Mouse (Mus musculus) liver, adult 2 months (tissue): ENCODE data around the gene Osbpl10. TPM values are rescaled to one million over a fixed set of nuclear protein-coding genes. Genes with fewer than 3 reads are reported as not detected.
"Not testable (repeated sequence)": the region's sequence is repeated elsewhere in the genome, so short reads cannot be mapped to it uniquely, and the experiment has no call there.

ENCODE experiments used
- DNase-seq: peaks from one replicate; pipeline ENCODE4 v3.0.0-alpha.2; 2011; ENCODE audit warnings: low read depth, low spot score; ENCODE audit errors: extremely low read depth
- H3K27ac ChIP-seq: fragments of 200-500 bp; replicated peaks from 2 replicates; pipeline ENCODE4 v1.5.1; 2012; ENCODE audit warnings: low read depth, mild to moderate bottlenecking, control low read depth, inconsistent platforms, low read length; ENCODE audit not compliant: insufficient read depth
- H3K27me3 ChIP-seq: fragments of 200-500 bp; 2 replicates; pipeline ENCODE4 v1.6.1; 2012; ENCODE audit warnings: mild to moderate bottlenecking, moderate library complexity, low read length, inconsistent platforms; ENCODE audit not compliant: control insufficient read depth, insufficient read depth
- H3K36me3 ChIP-seq: fragments of 200-500 bp; 2 replicates; pipeline ENCODE4 v1.6.1; 2012; ENCODE audit warnings: low read length, inconsistent platforms; ENCODE audit not compliant: control insufficient read depth, insufficient read depth
- H3K4me1 ChIP-seq: fragments of 200-500 bp; 2 replicates; pipeline ENCODE4 v1.6.1; 2011; ENCODE audit warnings: low read length; ENCODE audit not compliant: control insufficient read depth, insufficient read depth
- H3K4me3 ChIP-seq: fragments of 200-500 bp; 2 replicates; pipeline ENCODE4 v1.5.1; 2011; ENCODE audit warnings: low read depth, mild to moderate bottlenecking, control low read depth, low read length, moderate library complexity; ENCODE audit not compliant: insufficient read depth
- H3K79me2 ChIP-seq: fragments of 200-500 bp; 2 replicates; pipeline ENCODE4 v1.6.1; 2012; ENCODE audit warnings: inconsistent platforms, mild to moderate bottlenecking, low read length, moderate library complexity; ENCODE audit not compliant: control insufficient read depth, insufficient read depth
- H3K9ac ChIP-seq: fragments of 200-500 bp; 2 replicates; pipeline ENCODE4 v1.6.1; 2012; ENCODE audit warnings: low read depth, mild to moderate bottlenecking, control low read depth, inconsistent platforms, low read length
- CTCF ChIP-seq: fragments of 200-500 bp; IDR thresholded peaks from 2 replicates; pipeline ENCODE4 v1.5.1; 2011; ENCODE audit warnings: low read depth, low read length, control low read depth
- POLR2A ChIP-seq: fragments of 200-500 bp; IDR thresholded peaks from 2 replicates; pipeline ENCODE4 v1.6.1; 2011; ENCODE audit warnings: low read length, control low read depth; ENCODE audit not compliant: insufficient read depth; ENCODE audit errors: extremely low read depth
- WGBS: fragments of 180-500 bp; shearing (Covaris S2); methylation state at CpG from one replicate; pipeline ENCODE4 v1.1.7; 2018; 5-methylcytosine and 5-hydroxymethylcytosine counted together
- polyA plus RNA-seq: library from polyadenylated mRNA; depleted of rRNA; stranded (reverse); fragments of >200 nt; gene quantifications from 2 replicates; pipeline ENCODE4 v1.2.3, GENCODE M21; 2012
- total RNA-seq: library from RNA; depleted of rRNA; stranded (reverse); fragments of >200 nt; gene quantifications from 2 replicates; pipeline ENCODE4 v1.2.3, GENCODE M21; 2014

Gene Osbpl10
- total and polyA plus RNA-seq, 2 experiments, result 0.28 to 0.82 TPM

DNA sequence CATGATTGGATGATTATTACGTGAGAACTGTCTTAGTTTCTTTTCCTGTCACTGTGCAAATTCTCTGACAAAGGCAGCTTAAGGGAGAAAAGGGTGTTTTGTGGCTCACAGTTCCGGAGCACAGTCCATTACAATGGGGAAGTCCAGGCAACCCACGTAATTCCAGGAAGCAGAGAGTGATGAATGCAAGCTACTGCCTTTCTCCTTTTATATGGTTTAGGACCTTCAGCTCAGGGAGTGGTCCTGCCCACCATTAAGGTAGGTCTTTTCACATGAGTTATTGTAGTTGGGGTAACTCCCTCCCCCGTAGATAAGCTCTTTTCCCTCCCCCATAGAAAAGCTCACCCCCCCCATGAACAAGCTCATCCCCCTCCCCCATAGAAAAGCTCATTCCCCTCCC lies 52.2 kb downstream of the Osbpl10 start:
- DNase-seq, result no peak
- H3K9ac ChIP-seq, result no peak overlapping the region
- H3K4me1 ChIP-seq, result no peaks in the 10 kb centered on the region
- no peaks in the 10 kb centered on the region for H3K27me3 ChIP-seq
- 88% methylated on average over 4 of the region's 4 CpGs for WGBS
- no peak for TF ChIP-seq POLR2A
- TF ChIP-seq CTCF, result no peak
- H3K27ac ChIP-seq, result no peak overlapping the region
- H3K36me3 ChIP-seq, result no peaks in the 10 kb centered on the region
- H3K79me2 ChIP-seq, result no peaks in the 10 kb centered on the region
- H3K4me3 ChIP-seq, result no peak overlapping the region

DNA sequence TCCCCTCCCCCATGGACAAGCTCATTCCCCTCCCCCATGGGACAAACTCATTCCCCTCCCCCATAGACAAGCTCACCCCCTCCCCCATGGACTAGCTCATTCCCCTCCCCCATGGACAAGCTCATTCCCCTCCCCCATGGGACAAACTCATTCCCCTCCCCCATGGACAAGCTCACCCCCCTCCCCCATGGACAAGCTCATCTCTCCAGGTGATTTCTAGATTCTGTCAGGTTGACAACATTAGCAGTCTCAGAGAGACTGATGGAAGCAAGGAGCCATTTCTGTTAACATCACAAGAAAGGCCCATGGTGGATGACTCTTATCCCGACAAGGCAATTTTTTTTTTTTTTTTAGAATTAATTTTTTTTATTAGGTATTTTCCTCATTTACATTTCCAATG lies 52.7 kb downstream of the Osbpl10 start:
- H3K4me1 ChIP-seq, H3K36me3 ChIP-seq, H3K27me3 ChIP-seq, H3K4me3 ChIP-seq, DNase-seq, H3K9ac ChIP-seq, H3K27ac ChIP-seq, H3K79me2 ChIP-seq: not testable (repeated sequence)
- WGBS, result 96% methylated on average over 1 of the region's 1 CpGs

DNA sequence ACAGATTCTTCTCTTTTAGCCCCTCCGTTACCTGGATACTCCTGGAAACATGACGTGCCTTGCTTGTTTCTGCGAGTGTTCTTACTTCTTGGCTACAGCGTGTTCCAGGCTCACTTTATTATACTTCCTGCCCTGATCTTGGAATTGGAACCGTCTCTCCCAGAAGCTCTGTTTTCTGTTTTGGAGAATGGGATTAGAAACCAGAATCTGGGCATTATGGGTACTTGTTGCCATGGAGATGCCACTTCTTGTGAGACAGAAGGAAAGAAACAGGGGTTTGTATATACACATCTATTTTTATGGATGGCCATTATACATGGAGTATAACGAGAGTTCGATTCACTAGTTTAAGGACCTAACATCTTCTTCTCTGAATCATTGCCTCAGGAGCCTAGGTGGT lies 54.4 kb downstream of the Osbpl10 start:
- H3K4me1 ChIP-seq, result no peaks in the 10 kb centered on the region
- H3K9ac ChIP-seq, result no peak overlapping the region
- no peaks in the 10 kb centered on the region for H3K36me3 ChIP-seq
- 93% methylated on average over 7 of the region's 7 CpGs for WGBS
- no peaks in the 10 kb centered on the region for H3K27me3 ChIP-seq
- DNase-seq, result no peak
- no peak overlapping the region for H3K27ac ChIP-seq
- no peak overlapping the region for H3K4me3 ChIP-seq
- no peaks in the 10 kb centered on the region for H3K79me2 ChIP-seq
- TF ChIP-seq POLR2A (no peak), CTCF (no peak)

DNA sequence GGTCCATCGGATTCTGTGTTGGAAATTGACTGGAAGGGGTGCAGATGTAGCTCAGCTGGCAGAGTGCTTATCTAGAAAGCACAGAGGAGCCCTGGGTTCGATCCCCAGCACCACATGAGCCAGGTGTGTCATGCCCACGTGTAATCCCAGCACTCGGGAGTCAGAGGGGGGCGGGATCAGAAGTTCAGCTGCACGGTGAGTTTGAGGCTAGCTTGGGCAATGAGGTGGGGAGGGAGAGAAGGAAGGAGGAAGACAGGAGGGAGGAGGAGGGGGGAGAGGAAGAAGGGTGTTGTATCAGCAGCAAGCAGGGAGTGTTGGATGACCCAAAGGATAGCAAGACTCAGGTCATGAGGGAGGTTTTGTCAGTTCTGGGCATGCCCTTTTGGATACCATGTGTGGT lies 55.9 kb downstream of the Osbpl10 start:
- no peaks in the 10 kb centered on the region for H3K79me2 ChIP-seq
- 68% methylated on average over 6 of the region's 6 CpGs for WGBS
- no peak overlapping the region for H3K4me3 ChIP-seq
- no peak overlapping the region for H3K9ac ChIP-seq
- no peaks in the 10 kb centered on the region for H3K27me3 ChIP-seq
- no peaks in the 10 kb centered on the region for H3K4me1 ChIP-seq
- no peak for DNase-seq
- no peak overlapping the region for H3K27ac ChIP-seq
- TF ChIP-seq CTCF, result no peak
- TF ChIP-seq POLR2A, result no peak
- H3K36me3 ChIP-seq, result no peaks in the 10 kb centered on the region

DNA sequence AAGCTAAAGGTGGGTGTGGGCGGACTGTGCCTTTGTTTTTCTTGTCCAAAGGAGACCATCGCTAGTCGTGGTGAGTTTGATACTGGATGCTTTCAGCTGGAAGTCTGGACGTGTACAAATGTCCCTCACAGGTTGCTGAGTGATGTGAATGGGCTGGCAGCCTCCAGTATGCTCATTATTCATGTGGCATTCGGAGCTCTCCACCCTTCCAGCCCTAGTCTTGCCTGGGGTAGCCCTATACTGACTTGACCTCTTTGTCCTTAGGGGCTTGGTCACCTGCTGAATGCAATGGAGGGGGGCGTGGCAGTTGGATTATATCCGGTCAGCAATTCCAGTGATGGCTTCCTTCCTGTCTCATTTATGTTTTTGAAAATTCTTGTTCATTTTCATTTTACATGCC lies 56.4 kb downstream of the Osbpl10 start:
- no peak for TF ChIP-seq CTCF
- TF ChIP-seq POLR2A, result no peak
- 84% methylated on average over 7 of the region's 7 CpGs for WGBS
- Histone ChIP-seq H3K9ac (no peak overlapping the region), H3K4me3 (no peak overlapping the region), H3K36me3 (no peaks in the 10 kb centered on the region), H3K79me2 (no peaks in the 10 kb centered on the region), H3K27me3 (no peaks in the 10 kb centered on the region), H3K27ac (no peak overlapping the region), H3K4me1 (no peaks in the 10 kb centered on the region)
- no peak for DNase-seq

DNA sequence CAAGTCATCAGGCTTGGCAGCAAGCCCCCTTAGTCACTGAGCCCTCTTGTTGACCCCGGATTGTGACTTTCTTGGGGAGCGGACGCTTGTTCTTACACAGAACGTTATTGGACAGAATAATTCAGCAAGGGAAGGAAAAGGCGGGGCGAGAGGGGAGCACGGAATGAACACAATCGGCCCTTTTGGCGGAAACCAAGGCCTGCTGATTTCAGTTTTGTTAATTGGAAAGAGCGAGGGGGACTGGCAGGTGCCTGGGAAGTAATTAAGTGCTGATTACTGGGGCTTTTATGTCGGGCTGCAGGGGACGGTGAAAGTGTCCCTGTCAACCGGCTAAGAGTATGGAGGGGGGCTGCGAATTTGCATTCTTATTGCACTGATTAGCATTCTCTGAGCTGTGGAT lies 59.8 kb downstream of the Osbpl10 start:
- Histone ChIP-seq H3K4me1 (no peaks in the 10 kb centered on the region), H3K4me3 (no peak overlapping the region), H3K79me2 (no peaks in the 10 kb centered on the region), H3K27ac (no peak overlapping the region), H3K9ac (no peak overlapping the region), H3K27me3 (no peaks in the 10 kb centered on the region), H3K36me3 (no peaks in the 10 kb centered on the region)
- TF ChIP-seq CTCF (no peak), POLR2A (no peak)
- WGBS, result 60% methylated on average over 14 of the region's 14 CpGs
- DNase-seq, result no peak
